Mouse (Mus musculus): Measurements from ENCODE around the gene Zfp273.
"Not testable (repeated sequence)": the region's sequence is repeated elsewhere in the genome, so short reads cannot be mapped to it uniquely, and the experiment has no call there.

Gene Zfp273

DNA sequence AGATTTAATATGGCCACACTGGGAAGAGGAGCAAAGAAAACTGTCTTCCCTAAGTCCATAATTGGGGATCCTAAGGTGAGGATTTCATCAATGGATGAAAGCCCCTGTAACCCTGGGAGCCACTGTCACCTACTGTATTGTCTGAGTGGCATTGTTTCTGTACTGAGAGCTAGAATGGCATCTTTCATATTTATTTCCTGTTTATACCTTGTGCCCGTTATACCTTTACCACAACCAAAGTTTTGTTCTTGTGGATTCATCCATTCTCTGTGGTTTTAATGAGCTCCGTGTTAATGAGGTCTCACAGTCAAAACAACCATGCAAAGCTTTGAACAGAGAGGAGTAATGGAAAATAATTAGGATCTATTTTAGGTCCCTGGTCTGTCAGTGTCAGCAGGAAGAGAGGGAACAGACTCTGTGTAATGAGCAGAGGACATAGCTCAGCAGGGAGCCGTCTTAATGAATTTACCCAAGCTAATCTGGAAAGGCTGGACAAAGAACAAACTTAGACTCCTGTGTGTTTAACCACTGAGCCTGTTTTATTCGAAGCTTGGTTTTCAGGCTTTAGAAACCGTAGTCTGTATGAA lies 51.3 kb downstream of the Zfp273 start:
- DNase-seq (ENCODE audit: extremely low spot score, low spot score), result no peak

DNA sequence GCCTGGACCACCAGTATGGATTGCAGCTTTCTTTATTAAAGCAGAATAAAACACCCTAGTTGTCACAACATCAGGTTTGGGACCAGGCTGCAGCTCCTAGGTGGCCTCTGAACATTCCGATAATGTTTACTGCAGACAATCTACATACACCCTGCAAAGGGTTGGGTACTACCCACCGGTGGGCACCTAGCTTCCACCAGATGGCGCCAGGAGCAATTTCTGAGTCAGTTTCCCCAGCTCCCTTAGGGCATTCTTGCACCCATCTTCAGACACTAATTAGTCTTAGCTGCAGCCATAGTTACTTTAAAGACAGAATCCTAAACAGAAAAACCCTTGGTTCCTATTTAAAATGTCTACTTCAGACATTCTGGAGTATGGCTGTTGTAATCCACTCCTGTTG lies 54.4 kb downstream of the Zfp273 start:
- DNase-seq (ENCODE audit: extremely low spot score, low spot score), result no peak

DNA sequence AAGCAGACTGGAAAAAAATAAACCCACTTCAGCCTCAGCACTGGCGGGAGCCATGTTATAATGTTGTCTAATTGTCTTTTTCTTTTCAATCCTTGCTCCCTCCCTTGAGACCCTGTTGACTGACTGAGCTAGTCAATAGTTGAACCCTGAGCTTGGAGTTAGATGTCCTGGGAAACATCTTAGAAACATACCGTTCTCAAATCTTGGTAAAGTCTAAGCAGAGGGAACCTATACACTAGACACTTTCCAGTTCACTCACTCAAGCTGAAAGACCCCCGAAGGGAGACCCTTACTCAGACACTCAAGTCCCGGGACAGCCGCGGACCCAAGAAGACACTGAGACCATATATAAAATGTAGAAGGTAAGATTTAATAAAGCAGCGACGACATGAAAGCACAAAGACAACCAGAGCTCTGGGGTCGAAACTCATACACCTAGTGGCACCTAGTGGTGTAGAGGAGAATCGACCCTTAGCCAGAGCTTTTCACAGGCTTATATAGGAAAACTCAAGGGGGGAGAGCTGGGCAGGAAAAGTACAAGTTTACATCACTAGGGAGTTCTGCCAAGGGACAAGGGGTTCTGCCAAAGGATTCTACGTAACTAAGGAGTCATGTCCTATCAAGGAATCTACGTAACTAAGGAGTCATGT lies 62.6 kb downstream of the Zfp273 start:
- DNase-seq (ENCODE audit: extremely low spot score, low spot score), result not testable (repeated sequence)

Measured in neural tube, embryonic 10.5 days (tissue).